Mouse (Mus musculus): ENCODE data around the gene Zfp760. TPM values are rescaled to one million over a fixed set of nuclear protein-coding genes. Genes with fewer than 3 reads are reported as not detected.
"Not testable (repeated sequence)": the region's sequence is repeated elsewhere in the genome, so short reads cannot be mapped to it uniquely, and the experiment has no call there.

Gene Zfp760
- polyA plus RNA-seq, 1 experiment from 2014 or later = 2.8 TPM

- H3K27ac ChIP-seq (replicated peaks) = no peak overlapping the region
These were observed 11.5 kb upstream of the Zfp760 start for GRCm38 (mm10) chr17:21696073-21696472.

GRCm38 (mm10) chr17:21702281-21703240, 5.0 kb upstream of the Zfp760 start:
- H3K9ac ChIP-seq (ENCODE audit: low read length) = no peak overlapping the region
- TF ChIP-seq EP300 (optimal IDR thresholded peaks at IDR 0.05) (no peak), CTCF (IDR thresholded peaks at IDR 0.05; ENCODE audit: low read depth) (no peak)
- no peaks in the 10 kb centered on the region for H3K4me1 ChIP-seq (replicated peaks; ENCODE audit: control insufficient read depth, insufficient read depth)
- no peak overlapping the region for H3K4me3 ChIP-seq (ENCODE audit: low read depth, low read length)
- no peak overlapping the region for H3K4me2 ChIP-seq (replicated peaks; ENCODE audit: low read depth)
- 42% methylated on average over 5 of the region's 5 CpGs for WGBS
- H3K36me3 ChIP-seq (ENCODE audit: control insufficient read depth, insufficient read depth, low read length) = no peaks in the 10 kb centered on the region
- DNase-seq (ENCODE audit: low spot score) (no peak), ATAC-seq (ENCODE audit: low FRiP score, low TSS enrichment) (no peak)
- H3K9me3 ChIP-seq (ENCODE audit: control insufficient read depth, low read length) = no peaks in the 10 kb centered on the region
- H3K27ac ChIP-seq (replicated peaks) = no peak overlapping the region
- no peaks in the 10 kb centered on the region for H3K27me3 ChIP-seq (ENCODE audit: control insufficient read depth, insufficient read depth, low read length)

More at GRCm38 (mm10) chr17:21696073-21696472, 11.5 kb upstream of the Zfp760 start:
- H3K27me3 ChIP-seq (ENCODE audit: control insufficient read depth, insufficient read depth, low read length) = no peaks in the 10 kb centered on the region
- H3K4me1 ChIP-seq (replicated peaks; ENCODE audit: control insufficient read depth, insufficient read depth) = no peaks in the 10 kb centered on the region
- TF ChIP-seq CTCF (IDR thresholded peaks at IDR 0.05; ENCODE audit: low read depth) (no peak), EP300 (optimal IDR thresholded peaks at IDR 0.05) (no peak)
- no peak overlapping the region for H3K4me2 ChIP-seq (replicated peaks; ENCODE audit: low read depth)
- H3K9ac ChIP-seq (ENCODE audit: low read length) = no peak overlapping the region
- DNase-seq (ENCODE audit: low spot score) = no peak
- no peak overlapping the region for H3K4me3 ChIP-seq (ENCODE audit: low read depth, low read length)
- no peak for ATAC-seq (ENCODE audit: low FRiP score, low TSS enrichment)
- H3K9me3 ChIP-seq (ENCODE audit: control insufficient read depth, low read length) = no peaks in the 10 kb centered on the region
- H3K36me3 ChIP-seq (ENCODE audit: control insufficient read depth, insufficient read depth, low read length) = no peaks in the 10 kb centered on the region

- no peak for DNase-seq (ENCODE audit: low spot score)
- Histone ChIP-seq H3K9me3 (ENCODE audit: control insufficient read depth, low read length) (no peaks in the 10 kb centered on the region), H3K36me3 (ENCODE audit: control insufficient read depth, insufficient read depth, low read length) (no peaks in the 10 kb centered on the region), H3K27me3 (ENCODE audit: control insufficient read depth, insufficient read depth, low read length) (no peaks in the 10 kb centered on the region), H3K4me2 (replicated peaks; ENCODE audit: low read depth) (no peak overlapping the region), H3K27ac (replicated peaks) (no peak overlapping the region), H3K4me3 (ENCODE audit: low read depth, low read length) (no peak overlapping the region), H3K9ac (ENCODE audit: low read length) (no peak overlapping the region), H3K4me1 (replicated peaks; ENCODE audit: control insufficient read depth, insufficient read depth) (no peaks in the 10 kb centered on the region)
- TF ChIP-seq CTCF (IDR thresholded peaks at IDR 0.05; ENCODE audit: low read depth) (no peak), EP300 (optimal IDR thresholded peaks at IDR 0.05) (no peak)
- no peak for ATAC-seq (ENCODE audit: low FRiP score, low TSS enrichment)
- 74% methylated on average over 1 of the region's 1 CpGs for WGBS
These were observed 4.1 kb upstream of the Zfp760 start for GRCm38 (mm10) chr17:21703414-21703813.

GRCm38 (mm10) chr17:21708401-21708800, 860 bp downstream of the Zfp760 start:
- TF ChIP-seq CTCF (IDR thresholded peaks at IDR 0.05; ENCODE audit: low read depth) (no peak), EP300 (optimal IDR thresholded peaks at IDR 0.05) (no peak)
- Histone ChIP-seq H3K36me3 (ENCODE audit: control insufficient read depth, insufficient read depth, low read length) (no peaks in the 10 kb centered on the region), H3K4me2 (replicated peaks; ENCODE audit: low read depth) (peak overlapping the region; percentile 58), H3K9me3 (ENCODE audit: control insufficient read depth, low read length) (no peaks in the 10 kb centered on the region), H3K27me3 (ENCODE audit: control insufficient read depth, insufficient read depth, low read length) (no peaks in the 10 kb centered on the region), H3K27ac (replicated peaks) (no peak overlapping the region; the same call in 1 of the 2 replicates), H3K4me3 (ENCODE audit: low read depth, low read length) (peak overlapping the region; percentile 8; the same call in 1 of the 2 replicates), H3K9ac (ENCODE audit: low read length) (peak overlapping the region; percentile 36), H3K4me1 (replicated peaks; ENCODE audit: control insufficient read depth, insufficient read depth) (no peaks in the 10 kb centered on the region)
- 41% methylated on average over 2 of the region's 2 CpGs for WGBS
- DNase-seq (ENCODE audit: low spot score) (no peak), ATAC-seq (ENCODE audit: low FRiP score, low TSS enrichment) (no peak)

- not testable (repeated sequence) for ATAC-seq (ENCODE audit: low FRiP score, low TSS enrichment); H3K9ac ChIP-seq (ENCODE audit: low read length); H3K4me2 ChIP-seq (replicated peaks; ENCODE audit: low read depth); H3K27ac ChIP-seq (replicated peaks); H3K27me3 ChIP-seq (ENCODE audit: control insufficient read depth, insufficient read depth, low read length); DNase-seq (ENCODE audit: low spot score); H3K4me1 ChIP-seq (replicated peaks; ENCODE audit: control insufficient read depth, insufficient read depth); H3K9me3 ChIP-seq (ENCODE audit: control insufficient read depth, low read length); H3K4me3 ChIP-seq (ENCODE audit: low read depth, low read length); H3K36me3 ChIP-seq (ENCODE audit: control insufficient read depth, insufficient read depth, low read length)
- 91% methylated on average over 7 of the region's 22 CpGs for WGBS
These were observed 23.0 kb downstream of the Zfp760 start, which contains the start of gene Zfp229 for GRCm38 (mm10) chr17:21730495-21730894. Zfp229 (plus strand) TSS chr17:21730795.

GRCm38 (mm10) chr17:21733049-21733448, 25.5 kb downstream of the Zfp760 start:
- Histone ChIP-seq H3K9ac (ENCODE audit: low read length) (peak overlapping the region; percentile 54), H3K4me1 (replicated peaks; ENCODE audit: control insufficient read depth, insufficient read depth) (no peaks in the 10 kb centered on the region), H3K27ac (replicated peaks) (peak overlapping the region; percentile 56), H3K4me2 (replicated peaks; ENCODE audit: low read depth) (peak overlapping the region; percentile 58), H3K4me3 (ENCODE audit: low read depth, low read length) (peak overlapping the region; percentile 75), H3K36me3 (ENCODE audit: control insufficient read depth, insufficient read depth, low read length) (no peaks in the 10 kb centered on the region; the same call in 1 of the 2 replicates), H3K27me3 (ENCODE audit: control insufficient read depth, insufficient read depth, low read length) (no peaks in the 10 kb centered on the region), H3K9me3 (ENCODE audit: control insufficient read depth, low read length) (no peaks in the 10 kb centered on the region)
- ATAC-seq (ENCODE audit: low FRiP score, low TSS enrichment) (no peak), DNase-seq (ENCODE audit: low spot score) (no peak)
- no peak for TF ChIP-seq CTCF (IDR thresholded peaks at IDR 0.05; ENCODE audit: low read depth)
- no peak for TF ChIP-seq EP300 (optimal IDR thresholded peaks at IDR 0.05)
- WGBS = 73% methylated on average over 4 of the region's 4 CpGs

Data from stomach, postnatal 0 days (tissue).